Mouse (Mus musculus) CH12.LX (cell line): Measurements from ENCODE around the gene AU022252. TPM values are rescaled to one million over a fixed set of nuclear protein-coding genes. Genes with fewer than 3 reads are reported as not detected.

ENCODE experiments used
- DNase-seq: peaks from one replicate; pipeline ENCODE4 v3.0.0-alpha.2; 2013; ENCODE audit errors: extremely low read depth
- H3K27ac ChIP-seq: 2 replicates; pipeline ENCODE4 v1.5.1; 2012; ENCODE audit warnings: low read depth, mild to moderate bottlenecking, control low read depth, moderate library complexity; ENCODE audit not compliant: insufficient read depth
- H3K27me3 ChIP-seq: replicated peaks from 2 replicates; pipeline ENCODE3; 2012; ENCODE audit warnings: inconsistent platforms
- H3K36me3 ChIP-seq, 2 experiments: replicated peaks in 1 of 2; 2 replicates each; pipeline versions ENCODE3 to v1.6.1; 2012; ENCODE audit warnings: inconsistent platforms in 1 of 2, low read length in 1 of 2, mild to moderate bottlenecking in 1 of 2, mixed read lengths in 1 of 2, moderate library complexity in 1 of 2; ENCODE audit not compliant: control insufficient read depth in 1 of 2, insufficient read depth in 1 of 2
- H3K4me1 ChIP-seq, 2 experiments: 2 replicates each; pipeline ENCODE4 v1.6.1; 2012; ENCODE audit warnings: inconsistent platforms in 1 of 2, moderate library complexity in 1 of 2; ENCODE audit not compliant: insufficient read depth in 2 of 2, control insufficient read depth in 1 of 2
- H3K4me2 ChIP-seq: 2 replicates; pipeline ENCODE4 v1.6.1; 2012; ENCODE audit warnings: low read depth, mild to moderate bottlenecking, control low read depth; ENCODE audit not compliant: poor library complexity, insufficient read depth, severe bottlenecking
- H3K4me3 ChIP-seq, 3 experiments: fragments of 150-350 bp in 1 of 3; sonication (generic) in 1 of 3; replicated peaks in 1 of 3; 2 replicates each; pipeline versions ENCODE3 to v1.5.1; 2011 to 2012; ENCODE audit warnings: low read depth in 2 of 3, low read length in 2 of 3, mild to moderate bottlenecking in 2 of 3, moderate library complexity in 2 of 3, control low read depth in 1 of 3, improper control_type of control experiment in 1 of 3, inconsistent platforms in 1 of 3, mixed read lengths in 1 of 3; ENCODE audit not compliant: poor library complexity in 1 of 3
- H3K79me2 ChIP-seq: replicated peaks from 2 replicates; pipeline ENCODE4 v1.6.1; 2012; ENCODE audit warnings: mild to moderate bottlenecking, moderate library complexity; ENCODE audit not compliant: control insufficient read depth, poor library complexity, insufficient read depth, severe bottlenecking; ENCODE audit errors: extremely low read depth
- H3K9ac ChIP-seq: 2 replicates; pipeline ENCODE4 v1.6.1; 2012; ENCODE audit warnings: low read depth, mild to moderate bottlenecking, control low read depth, moderate library complexity; ENCODE audit not compliant: insufficient read depth
- H3K9me3 ChIP-seq: replicated peaks from 2 replicates; pipeline ENCODE3; 2012; ENCODE audit warnings: low read length, inconsistent platforms, mixed read lengths
- CHD2 ChIP-seq: IDR thresholded peaks from 2 replicates; pipeline ENCODE4 v1.6.1; 2011; ENCODE audit warnings: low read length, improper control_type of control experiment
- CTCF ChIP-seq, 2 experiments: IDR thresholded peaks in 1 of 2; conservative IDR thresholded peaks in 1 of 2; 2 replicates each; pipeline ENCODE4 v1.5.1; 2011 to 2012; ENCODE audit warnings: low read depth in 2 of 2, low read length in 2 of 2, improper control_type of control experiment in 1 of 2, inconsistent platforms in 1 of 2, mild to moderate bottlenecking in 1 of 2, moderate library complexity in 1 of 2
- E2F4 ChIP-seq: IDR thresholded peaks from 2 replicates; pipeline ENCODE4 v1.6.1; 2011; ENCODE audit warnings: low read depth, low read length, improper control_type of control experiment; ENCODE audit not compliant: insufficient replicate concordance
- ELF1 ChIP-seq: IDR thresholded peaks from 2 replicates; pipeline ENCODE4 v1.6.1; 2014; ENCODE audit warnings: low read depth, mild to moderate bottlenecking, inconsistent platforms, low read length, improper control_type of control experiment
- EP300 ChIP-seq: IDR thresholded peaks from 2 replicates; pipeline ENCODE4 v1.6.1; 2011; ENCODE audit warnings: low read length, improper control_type of control experiment
- ETS1 ChIP-seq: conservative IDR thresholded peaks from 2 replicates; pipeline ENCODE4 v1.6.1; 2012; ENCODE audit warnings: low read depth, mild to moderate bottlenecking, inconsistent platforms, low read length, improper control_type of control experiment, moderate library complexity
- HCFC1 ChIP-seq: IDR thresholded peaks from 2 replicates; pipeline ENCODE4 v1.6.1; 2012; ENCODE audit warnings: low read depth, mild to moderate bottlenecking, inconsistent platforms, low read length, improper control_type of control experiment
- IRF4 ChIP-seq: IDR thresholded peaks from 2 replicates; pipeline ENCODE4 v1.6.1; 2014; ENCODE audit warnings: low read depth, mild to moderate bottlenecking, inconsistent platforms, low read length, improper control_type of control experiment
- JUN ChIP-seq: IDR thresholded peaks from 2 replicates; pipeline ENCODE4 v1.6.1; 2011; ENCODE audit warnings: low read depth, mild to moderate bottlenecking, low read length, improper control_type of control experiment, moderate library complexity; ENCODE audit not compliant: insufficient read depth
- KAT2A ChIP-seq: IDR thresholded peaks from 2 replicates; pipeline ENCODE4 v1.6.1; 2012; ENCODE audit warnings: low read length, improper control_type of control experiment, inconsistent platforms; ENCODE audit not compliant: insufficient replicate concordance
- MAX ChIP-seq: IDR thresholded peaks from 2 replicates; pipeline ENCODE4 v1.6.1; 2011; ENCODE audit warnings: low read length, improper control_type of control experiment
- MAZ ChIP-seq: IDR thresholded peaks from 2 replicates; pipeline ENCODE4 v1.6.1; 2012; ENCODE audit warnings: low read depth, mild to moderate bottlenecking, inconsistent platforms, low read length, improper control_type of control experiment, moderate library complexity
- MYC ChIP-seq: IDR thresholded peaks from 2 replicates; pipeline ENCODE4 v1.6.1; 2011; ENCODE audit warnings: low read depth, mild to moderate bottlenecking, improper control_type of control experiment, low read length
- NELFE ChIP-seq: IDR thresholded peaks from 2 replicates; pipeline ENCODE4 v1.6.1; 2011; ENCODE audit warnings: low read depth, low read length, improper control_type of control experiment
- NRF1 ChIP-seq: IDR thresholded peaks from 2 replicates; pipeline ENCODE4 v1.6.1; 2014; ENCODE audit warnings: low read depth, mild to moderate bottlenecking, inconsistent platforms, low read length, improper control_type of control experiment, moderate library complexity
- PAX5 ChIP-seq: IDR thresholded peaks from 2 replicates; pipeline ENCODE4 v1.6.1; 2012; ENCODE audit warnings: low read length, inconsistent platforms, mixed read lengths
- POLR2A ChIP-seq: IDR thresholded peaks from 2 replicates; pipeline ENCODE4 v1.6.1; 2011; ENCODE audit warnings: low read depth, mild to moderate bottlenecking, improper control_type of control experiment, low read length
- RAD21 ChIP-seq: IDR thresholded peaks from 2 replicates; pipeline ENCODE4 v1.6.1; 2011; ENCODE audit warnings: low read depth, mild to moderate bottlenecking, low read length, improper control_type of control experiment, moderate library complexity
- SIN3A ChIP-seq: IDR thresholded peaks from 2 replicates; pipeline ENCODE4 v1.6.1; 2012; ENCODE audit warnings: low read length, improper control_type of control experiment, inconsistent platforms
- SMC3 ChIP-seq: IDR thresholded peaks from 2 replicates; pipeline ENCODE4 v1.6.1; 2011; ENCODE audit warnings: low read depth, low read length, improper control_type of control experiment
- TBP ChIP-seq: conservative IDR thresholded peaks from 2 replicates; pipeline ENCODE4 v1.6.1; 2011; ENCODE audit warnings: low read depth, low read length, improper control_type of control experiment
- USF1 ChIP-seq: IDR thresholded peaks from 2 replicates; pipeline ENCODE4 v1.6.1; 2014; ENCODE audit warnings: low read depth, mild to moderate bottlenecking, inconsistent platforms, low read length, improper control_type of control experiment
- USF2 ChIP-seq: conservative IDR thresholded peaks from 2 replicates; pipeline ENCODE4 v1.6.1; 2011; ENCODE audit warnings: low read depth, low read length, improper control_type of control experiment
- ZKSCAN1 ChIP-seq: IDR thresholded peaks from 2 replicates; pipeline ENCODE4 v1.6.1; 2012; ENCODE audit warnings: low read depth, inconsistent platforms, low read length, improper control_type of control experiment, borderline replicate concordance
- ZMIZ1 ChIP-seq: IDR thresholded peaks from 2 replicates; pipeline ENCODE4 v1.6.1; 2012; ENCODE audit warnings: low read depth, mild to moderate bottlenecking, inconsistent platforms, low read length, improper control_type of control experiment
- dilution Hi-C: fragments of 300-500 bp; cut with MboI; formaldehyde crosslinking; loops from 2 replicates; pipeline ENCODE4 v1.14.3; 2020; ENCODE audit warnings: low sequenced_read_pairs; ENCODE audit not compliant: extremely low pct_unique_long_range_greater_than_20kb, extremely low pct_ligation_motif_present
- in situ Hi-C: fragments of 300-500 bp; cut with MboI; formaldehyde crosslinking; loops from 3 replicates; pipeline ENCODE4 v1.14.3; 2019; ENCODE audit warnings: low sequenced_read_pairs, low pct_ligation_motif_present, low pct_unique_long_range_greater_than_20kb, mixed read lengths
- polyA plus RNA-seq: library from polyadenylated mRNA; unstranded; fragments of >175 nt; gene quantifications from 2 replicates; pipeline ENCODE4 v1.2.1, GENCODE M21; 2012; ENCODE audit warnings: low read depth; ENCODE audit not compliant: insufficient read length
- total RNA-seq, 2 experiments: library from RNA; depleted of rRNA; stranded (reverse); fragments of 300-350 nt in 1 of 2; fragments of >200 nt in 1 of 2; gene quantifications; 2 replicates each; pipeline ENCODE4 v1.2.3; 2012 to 2014

Gene AU022252
- total and polyA plus RNA-seq, 3 experiments = 8.7 to 18.8 (median 12.7) TPM

GRCm38 (mm10) chr4:119167663-119168062 is 64.8 kb downstream of the AU022252 start (continued):
- TF ChIP-seq CHD2 = no peak
- TF ChIP-seq IRF4 = no peak
- no peak for TF ChIP-seq ZKSCAN1

DNA sequence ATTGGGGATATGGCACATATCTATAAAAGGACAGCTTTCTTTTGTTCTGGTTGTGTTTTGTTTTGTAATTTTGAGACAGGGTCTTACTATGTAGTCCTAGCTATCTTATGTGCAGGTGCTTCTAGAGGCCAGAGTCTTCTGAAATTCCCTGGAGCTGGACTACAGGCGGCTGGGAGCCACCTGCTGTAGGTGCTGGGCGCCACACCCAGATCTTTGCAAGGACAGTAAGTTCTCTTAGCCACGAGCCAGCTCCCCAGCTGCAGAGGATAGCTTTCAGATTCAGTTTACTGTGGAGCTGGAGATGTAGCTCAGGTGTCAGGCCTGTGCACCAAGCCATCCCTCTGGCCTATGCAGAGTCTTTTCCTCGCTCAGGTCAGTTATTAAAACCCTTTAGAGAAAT is 65.4 kb downstream of the AU022252 start:
- Histone ChIP-seq H3K4me2 (no peak overlapping the region), H3K79me2 (no peaks in the 10 kb centered on the region), H3K4me3 (no peak overlapping the region), H3K9me3 (no peaks in the 10 kb centered on the region), H3K9ac (no peak overlapping the region), H3K27me3 (no peaks in the 10 kb centered on the region), H3K27ac (no peak overlapping the region), H3K36me3 (peaks cover 15 to 35% of the 10 kb centered on the region in 2 experiments), H3K4me1 (no peaks in the 10 kb centered on the region)
- dilution Hi-C loops (no loop called here), in situ Hi-C loops (no loop called here)
- DNase-seq = no peak
- TF ChIP-seq JUN (no peak), SMC3 (peak; percentile 56), MYC (no peak), USF1 (no peak), EP300 (no peak), TBP (no peak), ELF1 (no peak), E2F4 (no peak), KAT2A (no peak), CTCF (conservative IDR thresholded peaks at IDR 0.05 in 1 of 2, IDR thresholded peaks at IDR 0.05 in 1 of 2; ENCODE audit: low read depth in 2 of 2, low read length in 2 of 2) (peak in 1 of 2 experiments; percentile 46; a peak in 2 of 4 replicates), RAD21 (peak; percentile 3), MAZ (no peak), SIN3A (no peak), USF2 (no peak), POLR2A (no peak), CHD2 (no peak), ZMIZ1 (no peak), IRF4 (no peak), HCFC1 (no peak), ETS1 (no peak), ZKSCAN1 (no peak), NRF1 (no peak), PAX5 (no peak), MAX (no peak), NELFE (no peak)
